Mouse (Mus musculus) liver, postnatal 0 days (tissue): ENCODE data around the gene Mctp1. TPM values are rescaled to one million over a fixed set of nuclear protein-coding genes. Genes with fewer than 3 reads are reported as not detected.

ENCODE experiments used
- ATAC-seq: fragments of 200-750 bp; cut with Nextera tagmentation; 2 replicates; pipeline ENCODE4 v1.8.0; 2017; ENCODE audit warnings: mild to moderate bottlenecking, moderate library complexity
- DNase-seq: peaks from one replicate; pipeline ENCODE4 v3.0.0-alpha.2; 2016
- H3K27ac ChIP-seq: fragments of 300-500 bp; sonication (generic); 2 replicates; pipeline ENCODE4 v1.5.1; 2014; ENCODE audit warnings: antibody characterized with exemption, moderate library complexity, mild to moderate bottlenecking, low read depth
- H3K27me3 ChIP-seq: fragments of 300-500 bp; sonication (generic); 2 replicates; pipeline ENCODE4 v1.6.1; 2014; ENCODE audit warnings: low read length, control low read depth, mixed read lengths; ENCODE audit not compliant: insufficient read depth
- H3K36me3 ChIP-seq: fragments of 300-500 bp; sonication (generic); replicated peaks from 2 replicates; pipeline ENCODE4 v1.6.1; 2014; ENCODE audit warnings: mild to moderate bottlenecking, control low read depth, low read length, moderate library complexity, mixed read lengths; ENCODE audit not compliant: insufficient read depth
- H3K4me1 ChIP-seq: fragments of 300-500 bp; sonication (generic); 2 replicates; pipeline ENCODE4 v1.6.1; 2014; ENCODE audit warnings: antibody characterized with exemption, mild to moderate bottlenecking, control low read depth; ENCODE audit not compliant: insufficient read depth
- H3K4me2 ChIP-seq: fragments of 300-500 bp; sonication (generic); 2 replicates; pipeline ENCODE4 v1.6.1; 2014; ENCODE audit warnings: low read depth, mild to moderate bottlenecking, low read length, moderate library complexity, mixed read lengths
- H3K4me3 ChIP-seq: fragments of 300-500 bp; sonication (generic); 2 replicates; pipeline ENCODE4 v1.5.1; 2014; ENCODE audit warnings: low read depth, low read length
- H3K9ac ChIP-seq: fragments of 300-500 bp; sonication (generic); replicated peaks from 2 replicates; pipeline ENCODE4 v1.6.1; 2014; ENCODE audit warnings: mild to moderate bottlenecking, moderate library complexity
- H3K9me3 ChIP-seq: fragments of 300-500 bp; sonication (generic); 2 replicates; pipeline ENCODE4 v1.6.1; 2016; ENCODE audit warnings: mild to moderate bottlenecking, control low read depth, low read length, mixed read lengths
- CTCF ChIP-seq: sonication (generic); IDR thresholded peaks from 2 replicates; pipeline ENCODE4 v1.5.1; 2016; ENCODE audit warnings: antibody characterized with exemption, low read depth
- EP300 ChIP-seq: IDR thresholded peaks from 2 replicates; pipeline ENCODE4 v1.6.1; 2016; ENCODE audit warnings: antibody characterized with exemption, low read depth, mild to moderate bottlenecking
- WGBS: fragments of 180-500 bp; shearing (Covaris S2); extraction: QIAGEN DNeasy Blood & Tissue Kit; methylation state at CpG from one replicate; pipeline ENCODE4 v1.1.7; 2014; ENCODE audit not compliant: insufficient replicate concordance; 5-methylcytosine and 5-hydroxymethylcytosine counted together
- polyA plus RNA-seq: library from polyadenylated mRNA; unstranded; fragments of >200 nt; fragmentation: Nextera tagmentation; extraction: Ambion mirVana; gene quantifications from 2 replicates; pipeline ENCODE4 v1.2.1, GENCODE M21; 2015

Gene Mctp1
- polyA plus RNA-seq, 1 experiment from 2014 or later: 2.6 TPM

DNA sequence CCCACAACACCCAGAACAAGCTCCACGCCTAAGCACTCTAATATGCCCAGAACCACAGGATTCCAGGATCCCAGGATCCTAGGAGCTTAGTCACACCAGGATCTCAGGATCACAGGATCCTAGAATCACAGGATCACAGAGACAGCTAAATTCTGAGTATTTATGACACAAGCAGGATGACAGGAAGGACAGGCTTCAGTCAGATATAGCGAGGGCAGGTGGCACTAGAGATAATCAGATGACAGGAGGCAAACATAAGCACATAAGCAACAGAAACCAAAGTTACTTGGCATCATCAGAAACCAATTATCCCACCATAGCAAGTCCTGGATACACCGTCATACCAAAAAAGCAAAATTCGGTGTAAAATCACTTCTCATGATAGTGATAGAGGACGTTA is 37.8 kb downstream of the Mctp1 start:
- Histone ChIP-seq H3K36me3 (no peaks in the 10 kb centered on the region), H3K4me2 (no peak overlapping the region), H3K27ac (no peak overlapping the region), H3K9me3 (no peaks in the 10 kb centered on the region), H3K4me1 (no peaks in the 10 kb centered on the region), H3K9ac (no peak overlapping the region), H3K4me3 (no peak overlapping the region), H3K27me3 (no peaks in the 10 kb centered on the region)
- ATAC-seq (no peak), DNase-seq (no peak)
- no peak for TF ChIP-seq EP300
- TF ChIP-seq CTCF: no peak
- 69% methylated on average over 5 of the region's 5 CpGs for WGBS

DNA sequence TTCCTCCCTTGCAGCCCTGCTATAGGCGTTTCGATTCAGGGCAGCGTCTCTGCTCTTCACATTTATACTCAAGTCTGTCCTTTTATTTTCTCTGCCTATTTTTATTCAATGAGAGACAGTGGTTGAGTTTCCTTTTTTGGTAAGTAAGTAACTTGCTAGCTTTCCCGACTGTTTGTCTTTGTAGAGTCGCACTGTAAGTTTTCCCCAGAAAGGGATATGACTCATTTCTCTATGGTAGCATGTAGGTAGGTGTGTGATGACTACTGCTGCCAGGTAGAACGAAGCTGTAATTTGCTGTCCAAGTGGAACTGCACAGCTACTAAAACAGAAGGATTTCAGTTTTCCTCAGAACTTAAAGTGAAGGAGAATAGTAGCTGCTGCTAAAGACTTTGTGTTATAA is 45.1 kb downstream of the Mctp1 start:
- no peaks in the 10 kb centered on the region for H3K27me3 ChIP-seq
- TF ChIP-seq CTCF (no peak), EP300 (no peak)
- no peak overlapping the region for H3K9ac ChIP-seq
- ATAC-seq (no peak), DNase-seq (no peak)
- WGBS: 59% methylated on average over 6 of the region's 6 CpGs
- H3K27ac ChIP-seq: no peak overlapping the region
- no peaks in the 10 kb centered on the region for H3K4me1 ChIP-seq
- no peak overlapping the region for H3K4me3 ChIP-seq
- no peaks in the 10 kb centered on the region for H3K36me3 ChIP-seq
- H3K9me3 ChIP-seq: no peaks in the 10 kb centered on the region
- H3K4me2 ChIP-seq: no peak overlapping the region

DNA sequence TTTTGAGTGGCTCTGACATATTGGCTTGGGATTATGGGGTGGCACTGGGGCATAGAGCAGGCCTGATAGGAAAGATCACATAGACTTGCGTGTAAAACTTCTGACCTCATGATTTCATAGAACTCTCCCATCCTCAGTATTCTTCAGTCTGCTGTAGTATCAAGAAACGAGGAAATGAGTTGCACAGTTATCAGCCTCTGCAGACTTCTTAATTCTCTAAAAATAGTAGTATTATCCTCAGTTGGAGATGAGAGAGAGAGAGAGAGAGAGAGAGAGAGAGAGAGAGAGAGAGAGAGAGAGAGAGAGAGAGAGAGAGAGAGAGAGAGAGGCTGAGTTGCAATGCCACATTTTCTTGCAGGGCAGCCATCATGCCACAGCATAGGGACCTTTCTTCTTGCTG is 45.6 kb downstream of the Mctp1 start:
- Histone ChIP-seq H3K27me3 (no peaks in the 10 kb centered on the region), H3K4me3 (no peak overlapping the region), H3K36me3 (no peaks in the 10 kb centered on the region), H3K4me2 (no peak overlapping the region), H3K9ac (no peak overlapping the region), H3K27ac (no peak overlapping the region), H3K9me3 (no peaks in the 10 kb centered on the region), H3K4me1 (no peaks in the 10 kb centered on the region)
- 56% methylated on average over 2 of the region's 2 CpGs for WGBS
- ATAC-seq (no peak), DNase-seq (no peak)
- TF ChIP-seq CTCF (no peak), EP300 (no peak)

DNA sequence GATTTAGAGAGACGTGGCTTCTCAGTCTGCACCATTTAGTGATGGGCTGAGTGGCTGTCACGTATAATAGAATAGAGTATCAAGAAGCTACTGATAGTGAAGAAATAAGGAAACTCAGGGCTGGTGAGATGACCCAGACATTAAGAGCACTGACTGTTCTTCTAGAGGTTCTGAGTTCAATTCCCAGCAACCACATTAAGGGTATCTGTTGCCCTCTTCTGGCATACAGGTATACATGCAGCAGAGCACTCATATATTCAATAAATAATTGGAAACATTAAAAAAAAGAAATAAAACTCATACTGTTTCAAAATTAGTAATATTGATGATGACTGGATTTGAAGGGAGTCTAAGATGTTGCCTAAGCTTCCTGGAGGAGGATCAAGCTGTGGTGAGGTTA is 47.6 kb downstream of the Mctp1 start:
- H3K4me2 ChIP-seq: no peak overlapping the region
- TF ChIP-seq EP300: no peak
- no peak for TF ChIP-seq CTCF
- H3K9me3 ChIP-seq: no peaks in the 10 kb centered on the region
- ATAC-seq: no peak
- no peaks in the 10 kb centered on the region for H3K4me1 ChIP-seq
- H3K9ac ChIP-seq: no peak overlapping the region
- no peak for DNase-seq
- 72% methylated on average over 2 of the region's 2 CpGs for WGBS
- no peaks in the 10 kb centered on the region for H3K36me3 ChIP-seq
- H3K4me3 ChIP-seq: no peak overlapping the region
- H3K27me3 ChIP-seq: no peaks in the 10 kb centered on the region
- no peak overlapping the region for H3K27ac ChIP-seq

DNA sequence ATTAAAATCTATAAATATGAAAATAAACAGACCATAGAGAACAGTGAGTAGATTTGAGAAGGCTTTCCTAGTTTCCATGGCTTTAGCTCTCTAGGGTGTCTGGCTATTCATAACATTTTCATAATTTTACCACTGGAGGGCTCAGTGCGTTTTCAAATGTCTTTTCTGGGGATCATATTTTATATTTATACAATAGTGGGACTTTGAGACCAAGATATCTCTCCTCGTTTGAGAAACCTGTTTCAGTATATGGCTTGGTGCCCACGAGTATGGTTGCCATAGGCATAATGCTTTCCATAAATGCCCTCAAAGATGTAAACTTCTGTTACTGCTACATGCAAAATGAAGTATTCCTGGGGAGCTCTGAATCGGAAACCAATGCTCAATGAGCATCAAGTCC is 49.1 kb downstream of the Mctp1 start:
- no peak for DNase-seq
- Histone ChIP-seq H3K9me3 (no peaks in the 10 kb centered on the region), H3K4me1 (no peaks in the 10 kb centered on the region), H3K4me2 (no peak overlapping the region), H3K36me3 (no peaks in the 10 kb centered on the region), H3K27me3 (no peaks in the 10 kb centered on the region), H3K27ac (no peak overlapping the region), H3K9ac (no peak overlapping the region), H3K4me3 (no peak overlapping the region)
- WGBS: 61% methylated on average over 4 of the region's 4 CpGs
- TF ChIP-seq EP300: no peak
- TF ChIP-seq CTCF: no peak
- ATAC-seq: no peak

DNA sequence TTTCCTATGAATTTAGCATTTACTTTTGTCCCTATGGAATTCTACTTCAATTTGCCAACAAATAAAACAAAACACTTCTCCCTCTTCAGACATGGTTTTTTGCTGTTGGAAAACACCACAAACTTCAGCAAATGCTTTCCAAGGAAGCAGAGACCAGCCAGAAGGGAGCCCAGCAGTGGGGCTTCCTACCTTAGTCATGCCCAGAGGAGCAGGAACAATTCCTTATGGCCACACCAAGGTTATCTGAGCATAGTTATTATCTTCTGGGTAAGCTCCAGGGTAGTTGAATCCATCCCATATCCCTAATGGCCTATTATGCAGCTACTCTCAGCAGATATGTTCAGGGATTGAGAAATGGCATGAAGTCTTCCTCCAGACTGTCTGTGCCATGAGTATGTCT is 52.1 kb downstream of the Mctp1 start:
- no peak overlapping the region for H3K4me2 ChIP-seq

DNA sequence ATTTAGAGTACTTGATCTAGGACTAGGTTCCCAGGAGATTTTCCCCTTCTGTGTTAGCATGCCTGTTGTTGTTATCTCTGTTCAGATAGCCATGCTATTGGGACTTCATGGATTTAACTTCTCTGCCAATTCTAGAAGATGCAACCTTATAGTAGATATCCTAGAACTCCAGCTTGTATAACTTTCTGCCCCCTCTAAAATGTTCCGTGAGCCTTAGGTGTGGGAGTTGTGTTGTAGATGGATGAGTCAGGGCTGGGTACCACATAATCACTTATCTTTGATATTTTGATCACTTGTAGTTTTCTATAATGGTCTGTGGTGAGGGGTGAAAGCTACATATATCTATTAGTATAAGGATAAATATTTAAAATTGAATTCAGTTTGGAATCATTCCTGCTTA is 54.4 kb downstream of the Mctp1 start:
- no peak for TF ChIP-seq CTCF
- TF ChIP-seq EP300: no peak
- Histone ChIP-seq H3K9ac (no peak overlapping the region), H3K27ac (no peak overlapping the region), H3K36me3 (no peaks in the 10 kb centered on the region), H3K4me3 (no peak overlapping the region), H3K9me3 (no peaks in the 10 kb centered on the region), H3K4me1 (no peaks in the 10 kb centered on the region), H3K4me2 (no peak overlapping the region), H3K27me3 (no peaks in the 10 kb centered on the region)
- 77% methylated on average over 1 of the region's 1 CpGs for WGBS
- DNase-seq: no peak
- ATAC-seq: no peak

More for the DNA sequence above, 52.1 kb downstream of the Mctp1 start:
- no peak overlapping the region for H3K4me3 ChIP-seq
- TF ChIP-seq EP300 (no peak), CTCF (no peak)
- no peak for ATAC-seq
- H3K27me3 ChIP-seq: no peaks in the 10 kb centered on the region
- H3K27ac ChIP-seq: no peak overlapping the region
- no peaks in the 10 kb centered on the region for H3K36me3 ChIP-seq
- no peaks in the 10 kb centered on the region for H3K4me1 ChIP-seq
- DNase-seq: no peak
- no peak overlapping the region for H3K9ac ChIP-seq
- no peaks in the 10 kb centered on the region for H3K9me3 ChIP-seq
